Mouse (Mus musculus): ENCODE measurements around the gene Vmn1r11.

Vmn1r11 gene

DNA sequence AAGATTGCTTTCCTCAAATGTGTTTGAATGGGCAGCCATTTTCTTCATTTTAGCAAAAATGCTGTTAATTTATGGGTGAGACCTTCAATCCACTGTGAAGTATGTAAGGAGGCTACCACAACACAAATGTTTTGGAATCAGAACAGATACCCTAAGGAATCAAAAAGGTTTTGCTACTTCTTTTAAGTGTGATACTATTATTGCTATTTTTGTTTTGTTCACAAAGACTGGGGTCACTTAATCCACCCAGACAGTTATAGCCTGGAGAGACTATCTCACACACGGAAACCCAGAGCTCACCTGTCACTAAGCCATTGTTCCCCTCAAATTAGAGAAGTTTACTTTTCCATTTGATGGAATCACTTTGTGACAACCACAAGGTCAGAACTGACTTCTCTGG, at the start of gene Vmn1r11:
Vmn1r11 (plus strand) TSS at position 301 of the 400 bp plus-strand sequence.
- DNase-seq (ENCODE audit: low spot score) = no peak

GRCm38 (mm10) chr6:57106358-57106757, 26.9 kb upstream of the Vmn1r11 start:
- DNase-seq (ENCODE audit: low spot score) = no peak

DNA sequence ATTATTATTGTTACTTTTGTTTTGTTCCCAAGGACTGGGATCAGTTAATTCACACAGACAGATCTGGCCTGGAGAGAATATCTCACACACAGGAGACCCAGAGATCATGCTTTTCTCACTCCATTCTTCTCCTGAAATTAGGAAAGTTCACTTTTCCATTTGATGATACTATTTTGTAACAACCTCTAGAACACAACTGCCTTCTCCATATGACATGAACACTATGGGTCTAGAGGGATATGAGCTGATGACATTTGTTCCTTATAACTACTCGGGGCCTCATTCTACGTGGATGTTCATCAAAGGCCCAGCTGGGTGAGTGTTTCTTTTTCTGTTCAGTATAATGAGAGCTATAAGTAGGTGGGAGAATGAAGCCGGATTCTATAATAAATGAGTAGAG, 24.1 kb upstream of the Vmn1r11 start, which contains the start of gene Vmn1r10:
Vmn1r10 (plus strand) TSS at position 301 of the 400 bp plus-strand sequence.
- no peak for DNase-seq (ENCODE audit: low spot score)

GRCm38 (mm10) chr6:57156619-57157018, 23.4 kb downstream of the Vmn1r11 start, which contains the start of gene Vmn1r12:
TSS of gene Vmn1r12 (plus strand) at chr6:57156919.
- no peak for DNase-seq (ENCODE audit: low spot score)
